Mouse (Mus musculus) heart, embryonic 10.5 days (tissue): ENCODE results near the gene Gpsm1. TPM values are rescaled to one million over a fixed set of nuclear protein-coding genes. Genes with fewer than 3 reads are reported as not detected.
A peak's percentile ranks its signal among the peaks of the same experiment; 100 is the strongest.

Source experiments
- DNase-seq: peaks from one replicate; pipeline ENCODE4 v3.0.0-alpha.2; 2017; ENCODE audit warnings: low spot score
- H3K27ac ChIP-seq: fragments of 300-500 bp; sonication (generic); 2 replicates; pipeline ENCODE4 v1.5.1; 2016; ENCODE audit warnings: mild to moderate bottlenecking
- H3K27me3 ChIP-seq: fragments of 300-500 bp; sonication (generic); 2 replicates; pipeline ENCODE4 v1.6.1; 2016; ENCODE audit warnings: mild to moderate bottlenecking; ENCODE audit not compliant: poor library complexity, insufficient read depth, severe bottlenecking
- H3K36me3 ChIP-seq: fragments of 300-500 bp; sonication (generic); 2 replicates; pipeline ENCODE4 v1.6.1; 2016; ENCODE audit warnings: mild to moderate bottlenecking, moderate library complexity
- H3K4me1 ChIP-seq: fragments of 300-500 bp; sonication (generic); 2 replicates; pipeline ENCODE4 v1.6.1; 2016; ENCODE audit warnings: mild to moderate bottlenecking
- H3K4me3 ChIP-seq: fragments of 300-500 bp; sonication (generic); 2 replicates; pipeline ENCODE4 v1.5.1; 2016; ENCODE audit warnings: mild to moderate bottlenecking, moderate library complexity
- H3K9me3 ChIP-seq: fragments of 300-500 bp; sonication (generic); 2 replicates; pipeline ENCODE4 v1.6.1; 2016; ENCODE audit warnings: mild to moderate bottlenecking, moderate library complexity
- WGBS: fragments of 180-500 bp; shearing (Covaris S2); methylation state at CpG from one replicate; pipeline ENCODE4 v1.1.7; 2016; 5-methylcytosine and 5-hydroxymethylcytosine counted together
- polyA plus RNA-seq: library from polyadenylated mRNA; unstranded; fragments of >200 nt; fragmentation: Nextera tagmentation; extraction: Ambion mirVana; gene quantifications from 2 replicates; pipeline ENCODE4 v1.2.1, GENCODE M21; 2016

Gpsm1 gene
- polyA plus RNA-seq, 1 experiment from 2014 or later, result 53.9 TPM

GRCm38 (mm10) chr2:26314281-26315071 lies 839 bp upstream of the Gpsm1 start:
- Histone ChIP-seq H3K9me3 (no peaks in the 10 kb centered on the region), H3K4me3 (peak overlapping the region; percentile 85; the same call in 1 of the 2 replicates), H3K4me1 (peaks cover 78% of the 10 kb centered on the region), H3K27ac (peak overlapping the region; percentile 97), H3K27me3 (no peaks in the 10 kb centered on the region), H3K36me3 (peaks cover 9% of the 10 kb centered on the region; the same call in 1 of the 2 replicates)
- DNase-seq, result no peak
- 38% methylated on average over 13 of the region's 13 CpGs for WGBS

DNA sequence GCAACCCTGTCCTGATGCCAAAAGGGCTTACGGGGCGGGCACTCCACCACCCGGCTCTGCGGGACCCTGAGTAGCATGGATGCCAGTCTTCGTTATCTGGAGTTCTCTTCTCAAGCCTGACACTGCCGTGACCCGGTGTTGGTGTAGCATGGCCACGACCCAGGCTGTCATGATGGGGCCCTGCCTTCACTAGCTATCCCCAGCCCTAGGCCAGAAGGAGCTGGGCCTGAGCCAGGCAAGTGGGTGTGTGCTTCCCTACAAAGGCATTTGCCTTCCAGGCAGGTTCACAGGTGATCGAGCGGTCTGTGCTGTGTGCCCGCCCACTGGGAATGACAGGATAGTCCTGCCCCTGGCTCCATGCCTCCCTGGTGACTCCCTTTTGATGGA lies 603 bp downstream of the Gpsm1 start:
- peak overlapping the region; percentile 85 for H3K4me3 ChIP-seq
- peak overlapping the region; percentile 97 for H3K27ac ChIP-seq
- H3K4me1 ChIP-seq, result peaks cover 80% of the 10 kb centered on the region
- no peak for DNase-seq
- no peaks in the 10 kb centered on the region for H3K27me3 ChIP-seq
- H3K9me3 ChIP-seq, result no peaks in the 10 kb centered on the region
- 1% methylated on average over 11 of the region's 11 CpGs for WGBS
- H3K36me3 ChIP-seq, result peaks cover 17% of the 10 kb centered on the region

GRCm38 (mm10) chr2:26316576-26317246 lies 1.4 kb downstream of the Gpsm1 start:
- peak overlapping the region; percentile 85 for H3K4me3 ChIP-seq
- peaks cover 76% of the 10 kb centered on the region for H3K4me1 ChIP-seq
- peaks cover 21% of the 10 kb centered on the region for H3K36me3 ChIP-seq
- 70% methylated on average over 9 of the region's 9 CpGs for WGBS
- no peaks in the 10 kb centered on the region for H3K27me3 ChIP-seq
- no peak for DNase-seq
- peak overlapping the region; percentile 97; the same call in 1 of the 2 replicates for H3K27ac ChIP-seq
- H3K9me3 ChIP-seq, result no peaks in the 10 kb centered on the region

DNA sequence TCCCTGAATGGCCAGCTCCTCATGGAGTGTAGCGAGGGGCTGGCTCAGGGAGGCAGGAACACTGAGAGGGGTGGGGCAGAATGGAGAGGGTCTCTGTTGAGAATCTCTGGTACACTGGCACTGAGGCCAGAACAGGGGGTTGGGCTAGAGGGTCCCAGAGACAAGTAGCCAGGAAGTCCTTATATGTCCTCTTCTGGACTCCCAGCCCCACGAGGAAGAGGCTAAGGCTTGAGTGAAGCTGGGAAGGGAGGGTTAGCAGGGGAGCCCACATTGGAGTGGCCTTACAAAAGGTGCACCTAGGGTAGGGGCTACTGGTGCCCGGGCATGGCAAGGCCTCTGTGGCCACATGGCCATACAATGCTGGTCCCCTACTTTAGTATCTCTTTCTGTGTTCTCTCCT lies 2.1 kb downstream of the Gpsm1 start:
- Histone ChIP-seq H3K9me3 (no peaks in the 10 kb centered on the region), H3K36me3 (peaks cover 28% of the 10 kb centered on the region), H3K27ac (no peak overlapping the region), H3K27me3 (no peaks in the 10 kb centered on the region), H3K4me3 (peak overlapping the region; percentile 85), H3K4me1 (peaks cover 74% of the 10 kb centered on the region)
- DNase-seq, result no peak
- WGBS, result 51% methylated on average over 3 of the region's 3 CpGs

- 71% methylated on average over 3 of the region's 3 CpGs for WGBS
- peak overlapping the region; percentile 85; the same call in 1 of the 2 replicates for H3K4me3 ChIP-seq
- peaks cover 35% of the 10 kb centered on the region for H3K36me3 ChIP-seq
- H3K9me3 ChIP-seq, result no peaks in the 10 kb centered on the region
- H3K4me1 ChIP-seq, result peaks cover 67% of the 10 kb centered on the region
- H3K27ac ChIP-seq, result 0 out of 2 replicates have a peak overlapping the region, but pooled peaks have one; percentile 36
- DNase-seq, result no peak
- H3K27me3 ChIP-seq, result no peaks in the 10 kb centered on the region
These were observed 2.8 kb downstream of the Gpsm1 start for GRCm38 (mm10) chr2:26317991-26318672.

- WGBS, result 86% methylated on average over 9 of the region's 9 CpGs
- H3K27ac ChIP-seq, result no peak overlapping the region
- no peak overlapping the region for H3K4me3 ChIP-seq
- H3K9me3 ChIP-seq, result no peaks in the 10 kb centered on the region
- no peaks in the 10 kb centered on the region for H3K27me3 ChIP-seq
- H3K36me3 ChIP-seq, result peaks cover 45% of the 10 kb centered on the region
- peaks cover 64% of the 10 kb centered on the region for H3K4me1 ChIP-seq
- no peak for DNase-seq
These were observed 3.8 kb downstream of the Gpsm1 start for GRCm38 (mm10) chr2:26319109-26319508.

DNA sequence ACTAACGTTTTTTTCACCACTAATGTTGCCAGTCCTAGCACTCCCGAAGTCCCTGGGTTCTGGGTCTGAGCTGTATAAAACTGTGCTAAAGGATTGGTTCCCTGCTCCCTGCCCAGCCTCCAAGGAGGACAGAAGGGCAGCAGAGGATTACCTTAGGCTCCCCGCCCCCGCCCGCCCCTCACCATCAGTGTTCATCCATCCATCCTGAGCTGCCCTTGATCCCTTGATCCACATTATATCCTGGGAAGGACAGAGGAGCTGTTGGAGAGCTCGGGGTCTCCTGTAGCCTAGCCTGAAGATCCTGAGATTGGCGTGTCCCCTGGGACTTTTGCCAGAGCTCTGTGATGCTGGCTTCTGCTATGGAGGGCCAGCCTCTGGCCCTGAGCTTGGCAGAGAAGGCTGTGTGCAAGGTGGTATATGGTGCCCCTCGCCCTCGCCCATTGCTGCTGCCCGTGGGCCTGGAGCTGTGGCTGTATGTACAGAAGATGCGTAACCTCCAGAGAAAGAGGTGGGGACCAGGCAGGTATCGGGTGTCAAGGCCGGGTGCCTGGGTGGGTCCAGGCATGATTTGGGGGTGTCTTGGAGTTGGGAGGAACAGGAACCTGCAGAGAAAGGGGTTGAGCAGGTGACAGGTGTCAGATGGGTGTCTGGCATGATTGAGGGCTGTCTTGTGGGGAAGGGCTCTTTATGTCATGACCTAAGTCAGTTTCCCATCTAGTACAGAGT lies 4.4 kb downstream of the Gpsm1 start:
- no peaks in the 10 kb centered on the region for H3K27me3 ChIP-seq
- DNase-seq, result no peak
- H3K4me3 ChIP-seq, result no peak overlapping the region
- peaks cover 58% of the 10 kb centered on the region for H3K4me1 ChIP-seq
- H3K27ac ChIP-seq, result no peak overlapping the region
- H3K36me3 ChIP-seq, result peaks cover 51% of the 10 kb centered on the region
- 91% methylated on average over 13 of the region's 13 CpGs for WGBS
- H3K9me3 ChIP-seq, result no peaks in the 10 kb centered on the region

DNA sequence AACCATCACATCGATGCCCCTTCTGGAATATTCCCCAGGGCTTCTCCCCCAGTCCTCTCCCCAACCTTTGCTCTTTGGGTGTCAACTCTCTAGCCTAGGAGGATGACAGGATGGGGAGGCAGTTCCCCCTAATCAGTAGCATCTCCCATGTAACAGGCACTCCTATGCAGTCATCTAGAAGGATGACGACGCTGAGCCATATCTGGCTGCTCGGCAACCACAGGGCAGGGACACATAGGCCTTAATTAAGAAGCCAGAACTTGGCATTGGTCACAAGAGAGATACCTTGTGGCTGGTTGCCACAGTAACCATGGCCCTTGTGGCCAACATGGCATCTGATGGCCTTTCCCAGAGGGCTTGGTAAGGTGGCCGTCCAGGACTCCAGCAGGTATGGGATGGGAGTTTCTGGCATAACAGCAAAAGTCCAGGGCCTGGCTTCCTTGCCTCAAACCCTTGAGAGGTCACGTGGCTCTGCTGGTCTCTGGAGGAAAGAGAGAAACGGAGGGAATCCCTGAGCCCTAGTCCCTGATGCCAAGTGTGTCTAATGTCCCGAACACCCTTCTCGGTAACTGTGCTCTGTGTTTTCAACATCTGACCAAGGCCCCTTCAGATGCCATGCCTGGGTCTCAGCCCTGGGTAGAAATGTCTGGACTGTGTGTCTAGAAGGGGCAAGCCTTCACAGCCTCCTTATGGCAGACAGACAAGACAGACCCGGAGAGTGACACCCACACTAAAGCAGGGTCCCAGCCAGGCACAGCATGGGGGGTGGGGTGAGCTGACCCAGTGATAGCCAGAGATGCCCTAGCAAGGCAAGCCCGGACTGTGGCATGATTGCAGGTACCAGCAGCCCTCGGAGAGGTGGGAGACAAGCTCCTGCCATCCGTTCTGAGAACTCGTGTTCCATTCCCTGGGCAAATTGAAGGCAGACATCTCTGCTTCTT lies 5.2 kb downstream of the Gpsm1 start:
- 83% methylated on average over 14 of the region's 14 CpGs for WGBS
- H3K4me3 ChIP-seq, result no peak overlapping the region
- DNase-seq, result no peak
- H3K27ac ChIP-seq, result no peak overlapping the region
- H3K27me3 ChIP-seq, result no peaks in the 10 kb centered on the region
- peaks cover 55% of the 10 kb centered on the region for H3K4me1 ChIP-seq
- H3K9me3 ChIP-seq, result no peaks in the 10 kb centered on the region
- peaks cover 59% of the 10 kb centered on the region for H3K36me3 ChIP-seq

DNA sequence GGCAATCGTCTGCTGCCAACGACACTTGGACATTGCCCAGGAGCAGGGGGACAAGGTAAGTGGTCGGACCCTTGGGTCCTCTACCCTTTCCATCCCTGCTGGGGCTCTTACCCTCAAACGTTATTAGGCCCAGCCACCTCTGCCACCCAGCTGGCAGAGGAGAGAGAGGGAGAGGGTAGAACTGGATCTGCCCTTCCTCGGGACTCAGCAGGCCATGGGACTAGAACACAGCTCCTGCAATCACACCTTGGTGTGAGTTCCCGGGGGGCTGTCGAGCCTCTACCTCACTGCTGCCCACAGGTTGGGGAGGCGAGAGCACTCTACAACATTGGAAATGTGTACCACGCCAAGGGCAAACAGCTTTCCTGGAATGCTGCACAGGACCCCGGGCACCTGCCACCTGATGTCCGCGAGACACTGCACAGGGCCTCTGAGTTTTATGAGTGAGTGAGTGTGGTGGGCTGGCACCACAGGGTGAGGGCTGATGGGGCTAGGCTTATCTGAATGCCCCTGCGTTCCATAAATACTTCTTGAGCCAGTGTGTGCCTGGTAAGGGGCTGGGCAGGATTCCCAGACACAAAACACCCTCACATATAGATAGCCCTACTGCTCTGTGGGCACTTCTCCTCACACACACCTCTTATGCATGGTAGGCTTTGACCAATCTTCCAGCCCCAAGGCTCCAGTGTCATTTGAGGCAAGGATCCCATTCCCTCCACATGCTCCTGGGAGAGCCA lies 8.4 kb downstream of the Gpsm1 start:
- DNase-seq, result no peak
- H3K4me1 ChIP-seq, result peaks cover 27% of the 10 kb centered on the region
- H3K9me3 ChIP-seq, result no peaks in the 10 kb centered on the region
- 87% methylated on average over 13 of the region's 13 CpGs for WGBS
- H3K27me3 ChIP-seq, result no peaks in the 10 kb centered on the region
- H3K27ac ChIP-seq, result no peak overlapping the region
- peaks cover 80% of the 10 kb centered on the region for H3K36me3 ChIP-seq
- H3K4me3 ChIP-seq, result no peak overlapping the region

DNA sequence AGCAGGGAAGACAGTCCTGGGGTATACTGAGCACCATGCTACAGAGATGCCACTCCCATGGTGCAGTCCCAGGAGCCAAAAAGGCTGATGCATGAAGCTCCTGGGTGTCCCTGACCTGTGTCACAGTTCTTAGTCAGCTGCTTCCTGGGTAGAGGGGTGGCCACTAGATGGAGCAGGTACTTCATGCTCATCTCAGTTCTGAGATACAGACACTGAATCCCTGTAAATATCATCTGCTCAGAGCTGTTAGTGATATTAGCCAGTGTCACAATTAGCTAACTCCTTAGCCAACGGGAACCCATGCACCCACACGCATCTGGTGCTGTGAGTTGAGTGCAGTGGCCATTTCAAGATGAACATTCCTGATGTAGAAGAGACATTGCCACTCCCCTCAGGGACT lies 9.6 kb downstream of the Gpsm1 start:
- Histone ChIP-seq H3K9me3 (no peaks in the 10 kb centered on the region), H3K36me3 (peaks cover 77% of the 10 kb centered on the region), H3K4me1 (peaks cover 26% of the 10 kb centered on the region), H3K4me3 (no peak overlapping the region), H3K27me3 (no peaks in the 10 kb centered on the region), H3K27ac (no peak overlapping the region)
- no peak for DNase-seq
- WGBS, result 47% methylated on average over 2 of the region's 2 CpGs

- 60% methylated on average over 15 of the region's 15 CpGs for WGBS
- H3K4me1 ChIP-seq, result peaks cover 26% of the 10 kb centered on the region
- no peaks in the 10 kb centered on the region for H3K9me3 ChIP-seq
- DNase-seq, result peak; percentile 89
- no peak overlapping the region for H3K4me3 ChIP-seq
- peaks cover 83% of the 10 kb centered on the region for H3K36me3 ChIP-seq
- no peaks in the 10 kb centered on the region for H3K27me3 ChIP-seq
- H3K27ac ChIP-seq, result peak overlapping the region; percentile 36; the same call in 1 of the 2 replicates
These were observed 10.3 kb downstream of the Gpsm1 start for GRCm38 (mm10) chr2:26325386-26326181.
